Mouse (Mus musculus): ENCODE results near the gene Kcnf1.

GRCm38 (mm10) chr12:17193311-17193710, 16.6 kb upstream of the Kcnf1 start:
- TF ChIP-seq CTCF (IDR thresholded peaks at IDR 0.05), result no peak
- no peak for TF ChIP-seq EP300 (IDR thresholded peaks at IDR 0.05)
